Mouse (Mus musculus) adrenal gland, postnatal 14 days (tissue): ENCODE data around the gene Slfn14. TPM values are rescaled to one million over a fixed set of nuclear protein-coding genes. Genes with fewer than 3 reads are reported as not detected.
"Not testable (repeated sequence)": the region's sequence is repeated elsewhere in the genome, so short reads cannot be mapped to it uniquely, and the experiment has no call there.

ENCODE experiments used
- DNase-seq: peaks from one replicate; pipeline ENCODE4 v3.0.0; 2021; ENCODE audit warnings: mixed read lengths
- long read RNA-seq, 2 experiments: library from polyadenylated mRNA; stranded (forward); transcript quantifications; one replicate each; pipeline ENCODE4 v2.0.0; 2021
- total RNA-seq: library from RNA; stranded (reverse); gene quantifications from 2 replicates; pipeline ENCODE4 v1.2.3, GENCODE M21; 2021

The Slfn14 gene
- 0.41 and 2.7 TPM in 2 replicates for total RNA-seq
- long read RNA-seq, experiment 1 = 0 reads
- long read RNA-seq, experiment 2, partial matches to known transcripts = 0 of 1 reads
- long read RNA-seq, experiment 2, other reads (novel, unspliced or antisense) = 0 of 1 reads

GRCm38 (mm10) chr11:83286566-83286965, at the start of gene Slfn14:
Gene Slfn14, minus strand, starts transcription at chr11:83286726.
- DNase-seq = no peak

- no peak for DNase-seq
Measured at GRCm38 (mm10) chr11:83335826-83336225, 49.3 kb upstream of the Slfn14 start.

- DNase-seq = peak; percentile 64
Measured at GRCm38 (mm10) chr11:83327427-83327826, 40.9 kb upstream of the Slfn14 start.

GRCm38 (mm10) chr11:83326692-83327091, 40.2 kb upstream of the Slfn14 start:
- not testable (repeated sequence) for DNase-seq

GRCm38 (mm10) chr11:83319048-83319447, 32.5 kb upstream of the Slfn14 start:
- DNase-seq = no peak

- no peak for DNase-seq
Measured at GRCm38 (mm10) chr11:83312471-83312870, 25.9 kb upstream of the Slfn14 start.

GRCm38 (mm10) chr11:83306700-83307253, 20.3 kb upstream of the Slfn14 start:
- DNase-seq = no peak

GRCm38 (mm10) chr11:83304485-83304884, 18.0 kb upstream of the Slfn14 start:
- DNase-seq = no peak

GRCm38 (mm10) chr11:83303751-83304150, 17.2 kb upstream of the Slfn14 start:
- DNase-seq = no peak

- peak; percentile 96 for DNase-seq
Measured at GRCm38 (mm10) chr11:83302526-83303251, 16.2 kb upstream of the Slfn14 start, which contains the start of gene Pex12. Gene Pex12, minus strand, starts transcription at chr11:83302586.

- no peak for DNase-seq
Measured at GRCm38 (mm10) chr11:83302124-83302523, 15.6 kb upstream of the Slfn14 start.

GRCm38 (mm10) chr11:83301431-83301831, 14.9 kb upstream of the Slfn14 start:
- no peak for DNase-seq

GRCm38 (mm10) chr11:83299724-83300123, 13.2 kb upstream of the Slfn14 start:
- no peak for DNase-seq

- DNase-seq = peak; percentile 96
Measured at GRCm38 (mm10) chr11:83298225-83299195, 12.0 kb upstream of the Slfn14 start, which contains the start of gene Ap2b1. Gene Ap2b1, plus strand, starts transcription at chr11:83299024.

- DNase-seq = no peak
Measured at GRCm38 (mm10) chr11:83297816-83298215, 11.3 kb upstream of the Slfn14 start.

- no peak for DNase-seq
Measured at GRCm38 (mm10) chr11:83294133-83294532, 7.6 kb upstream of the Slfn14 start.

- no peak for DNase-seq
Measured at GRCm38 (mm10) chr11:83293182-83293581, 6.7 kb upstream of the Slfn14 start.

GRCm38 (mm10) chr11:83292251-83292587, 5.7 kb upstream of the Slfn14 start:
- DNase-seq = no peak

- peak; percentile 97 for DNase-seq
Measured at GRCm38 (mm10) chr11:83291375-83292250, 5.1 kb upstream of the Slfn14 start.

- no peak for DNase-seq
Measured at GRCm38 (mm10) chr11:83289633-83290032, 3.1 kb upstream of the Slfn14 start.

GRCm38 (mm10) chr11:83289036-83289435, 2.5 kb upstream of the Slfn14 start:
- no peak for DNase-seq
